Mouse (Mus musculus) retina, postnatal 7 days (tissue): ENCODE data around the gene Tsc22d1.

Source experiments
- DNase-seq: peaks from one replicate; pipeline ENCODE4 v3.0.0-alpha.2; 2012; ENCODE audit warnings: low read depth, low spot score

Gene Tsc22d1

GRCm38 (mm10) chr14:76483701-76484100 lies 68.9 kb downstream of the Tsc22d1 start:
- DNase-seq = no peak

- DNase-seq = no peak
These were observed 72.8 kb downstream of the Tsc22d1 start for GRCm38 (mm10) chr14:76487609-76488008.

DNA sequence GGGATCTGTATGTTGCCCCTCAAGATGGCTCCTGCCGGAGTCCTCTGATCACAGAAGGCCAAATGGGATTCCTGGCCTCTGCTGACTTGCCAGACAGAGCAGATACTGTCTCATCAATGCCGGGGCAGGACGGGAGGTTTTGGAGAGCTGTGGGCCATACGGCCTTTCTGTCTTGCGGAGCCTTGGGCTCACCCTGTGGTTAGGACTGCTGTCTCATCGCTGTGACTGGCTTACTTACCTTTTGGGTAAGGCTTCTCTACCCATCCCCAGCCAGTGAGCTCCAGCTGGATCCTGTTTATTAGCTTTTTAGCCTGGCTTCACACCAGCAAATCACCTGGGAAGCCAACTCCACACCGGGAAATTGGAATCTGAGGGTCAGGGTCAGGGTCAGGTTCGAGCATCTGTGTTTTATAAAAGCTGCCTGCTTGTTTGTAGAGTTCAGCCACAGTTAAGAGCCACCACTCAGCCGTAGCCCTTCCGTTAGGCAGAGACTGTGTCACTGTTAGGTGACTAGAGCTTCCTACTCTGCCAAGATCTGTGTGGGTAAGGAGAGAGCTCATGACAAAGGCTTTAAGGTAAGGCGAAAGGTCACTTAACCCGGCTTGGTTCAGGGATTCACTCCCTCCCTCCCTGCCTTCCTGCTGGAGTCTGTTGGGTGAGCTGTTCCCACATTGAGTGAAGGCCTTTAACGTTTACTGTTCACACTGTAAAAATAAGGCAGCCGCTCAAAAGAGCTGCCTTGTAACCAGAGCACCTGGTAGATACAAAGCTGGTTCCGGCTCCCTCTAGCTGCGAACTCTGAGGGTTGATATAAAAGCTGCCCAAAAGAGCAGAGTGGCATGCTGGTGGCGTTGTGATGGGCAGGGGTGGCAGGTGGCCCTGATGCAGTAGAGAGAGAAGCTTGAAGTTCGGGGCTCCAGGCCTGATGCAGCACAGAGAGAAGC lies 73.6 kb downstream of the Tsc22d1 start:
- DNase-seq = no peak

GRCm38 (mm10) chr14:76489128-76489527 lies 74.4 kb downstream of the Tsc22d1 start:
- DNase-seq = no peak

DNA sequence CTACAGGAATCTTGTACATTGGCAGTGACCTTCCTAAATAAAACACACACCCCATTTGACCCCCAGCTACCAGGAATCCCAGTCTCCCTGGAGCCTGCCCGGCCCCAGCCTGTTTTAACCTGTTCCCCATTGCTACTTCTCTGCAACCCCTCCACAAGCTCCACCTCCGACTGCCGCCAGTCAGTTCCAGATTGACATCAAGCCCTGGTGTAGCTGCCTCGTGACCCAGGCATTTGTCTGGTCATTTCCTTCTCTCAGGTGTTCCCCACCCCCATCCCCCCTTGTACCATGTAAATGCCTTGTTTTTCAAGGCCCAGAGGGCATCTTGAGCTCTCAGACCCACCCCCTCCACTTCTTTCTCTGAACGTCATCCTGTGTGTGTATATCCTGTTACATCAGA lies 80.3 kb downstream of the Tsc22d1 start:
- DNase-seq = no peak

DNA sequence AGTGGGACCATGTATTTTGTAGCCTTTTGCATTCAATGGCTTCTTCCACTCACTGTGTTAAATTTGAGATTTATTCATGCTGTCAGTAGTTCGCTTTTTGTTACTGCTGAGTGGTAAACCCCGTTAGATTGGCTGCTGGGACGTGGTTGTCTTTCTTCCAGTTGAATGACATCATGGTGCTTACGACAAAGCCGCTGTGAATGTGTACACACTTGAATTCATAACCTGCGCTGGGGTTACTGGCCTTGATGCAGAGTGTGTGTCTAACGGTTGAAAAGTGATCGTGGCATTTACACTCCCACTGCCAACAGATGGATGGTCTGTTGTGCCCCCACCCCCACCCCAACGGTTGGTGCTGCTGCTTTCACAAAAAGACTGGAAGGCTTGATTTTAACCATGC lies 82.4 kb downstream of the Tsc22d1 start:
- DNase-seq = no peak

- DNase-seq = no peak
These were observed 83.4 kb downstream of the Tsc22d1 start for GRCm38 (mm10) chr14:76498210-76498609.

DNA sequence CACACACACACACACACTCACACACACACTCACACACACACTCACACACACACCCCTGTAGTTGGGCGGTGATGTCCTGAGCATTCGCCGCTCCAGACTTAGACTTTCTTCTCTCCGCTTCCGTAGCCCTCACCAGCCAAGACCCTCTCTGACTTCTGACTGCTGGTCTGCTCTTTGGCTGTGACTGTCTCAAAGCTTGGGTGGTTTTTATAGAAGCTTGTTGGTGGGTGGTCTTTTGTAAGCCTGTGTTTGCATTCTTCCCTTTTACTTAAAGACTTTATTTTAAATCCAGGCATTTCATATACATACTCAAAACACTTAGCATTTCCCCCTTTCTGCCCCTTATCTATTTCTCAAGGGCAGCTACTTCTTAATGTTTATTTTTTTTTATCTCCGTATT lies 84.7 kb downstream of the Tsc22d1 start:
- no peak for DNase-seq

- no peak for DNase-seq
These were observed 85.3 kb downstream of the Tsc22d1 start for GRCm38 (mm10) chr14:76500036-76500435.

GRCm38 (mm10) chr14:76503231-76503851 lies 88.6 kb downstream of the Tsc22d1 start:
- peak; percentile 71 for DNase-seq

GRCm38 (mm10) chr14:76504121-76504737 lies 89.5 kb downstream of the Tsc22d1 start:
- peak; percentile 86 for DNase-seq

GRCm38 (mm10) chr14:76505101-76505438 lies 90.3 kb downstream of the Tsc22d1 start:
- DNase-seq = no peak

DNA sequence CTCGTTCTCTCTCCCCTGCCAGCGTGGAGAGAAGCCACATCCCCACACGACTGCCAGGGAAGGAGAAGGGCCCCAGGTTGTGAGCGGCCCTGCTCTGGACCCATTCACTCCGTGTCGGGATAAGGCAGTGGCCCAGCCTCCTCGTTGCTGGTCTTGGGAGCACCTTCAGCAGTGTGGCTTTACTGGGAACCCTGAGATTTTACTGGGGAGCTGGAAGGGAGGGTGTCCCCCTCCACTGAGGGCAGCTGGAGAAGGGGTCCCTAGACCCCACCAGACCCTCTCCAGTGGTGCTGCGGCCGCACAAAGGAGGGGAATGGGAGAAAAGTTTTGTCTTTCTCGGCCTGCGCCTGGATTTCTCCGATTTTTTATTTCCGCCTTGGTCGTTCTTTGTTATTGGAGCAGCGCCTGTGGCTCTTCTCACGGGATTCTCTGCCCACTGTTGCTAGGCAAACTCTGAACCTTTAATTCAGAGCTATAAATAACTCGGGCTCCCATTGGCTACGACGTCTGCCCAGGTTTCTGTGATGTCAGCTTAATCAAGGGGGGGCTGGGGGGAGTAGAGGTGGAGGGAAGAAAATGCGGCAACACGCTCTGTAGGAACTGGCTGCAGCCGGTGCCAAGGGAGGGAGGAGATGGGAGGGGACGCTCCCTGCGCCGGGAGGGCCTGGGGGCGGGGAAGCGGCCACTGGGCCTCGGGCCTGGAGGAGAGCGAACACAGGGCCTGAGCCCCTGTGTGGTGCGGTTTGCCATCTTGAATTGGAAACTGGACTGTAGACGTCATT lies 90.9 kb downstream of the Tsc22d1 start:
- peak; percentile 96 for DNase-seq

GRCm38 (mm10) chr14:76506425-76507205 lies 91.9 kb downstream of the Tsc22d1 start:
- DNase-seq = no peak

DNA sequence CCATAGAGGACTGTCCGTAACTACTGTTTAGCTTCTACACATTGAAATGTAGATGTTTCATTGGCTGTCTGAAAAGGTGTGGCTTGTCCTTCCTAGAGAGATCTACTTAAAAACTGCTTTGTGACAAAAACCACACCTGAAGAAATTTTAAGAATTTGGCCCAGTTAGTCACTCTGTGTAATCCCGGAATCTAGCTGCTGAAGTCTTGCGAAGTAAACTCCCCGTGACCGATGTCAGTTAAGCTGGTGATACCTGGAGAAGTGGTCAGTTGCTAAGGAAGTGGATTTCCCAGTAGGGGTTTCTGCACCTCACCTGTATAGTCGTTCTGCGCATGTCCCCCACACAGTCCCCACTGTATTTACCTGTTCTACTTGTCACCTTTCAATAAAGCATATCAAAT lies 92.6 kb downstream of the Tsc22d1 start:
- no peak for DNase-seq

DNA sequence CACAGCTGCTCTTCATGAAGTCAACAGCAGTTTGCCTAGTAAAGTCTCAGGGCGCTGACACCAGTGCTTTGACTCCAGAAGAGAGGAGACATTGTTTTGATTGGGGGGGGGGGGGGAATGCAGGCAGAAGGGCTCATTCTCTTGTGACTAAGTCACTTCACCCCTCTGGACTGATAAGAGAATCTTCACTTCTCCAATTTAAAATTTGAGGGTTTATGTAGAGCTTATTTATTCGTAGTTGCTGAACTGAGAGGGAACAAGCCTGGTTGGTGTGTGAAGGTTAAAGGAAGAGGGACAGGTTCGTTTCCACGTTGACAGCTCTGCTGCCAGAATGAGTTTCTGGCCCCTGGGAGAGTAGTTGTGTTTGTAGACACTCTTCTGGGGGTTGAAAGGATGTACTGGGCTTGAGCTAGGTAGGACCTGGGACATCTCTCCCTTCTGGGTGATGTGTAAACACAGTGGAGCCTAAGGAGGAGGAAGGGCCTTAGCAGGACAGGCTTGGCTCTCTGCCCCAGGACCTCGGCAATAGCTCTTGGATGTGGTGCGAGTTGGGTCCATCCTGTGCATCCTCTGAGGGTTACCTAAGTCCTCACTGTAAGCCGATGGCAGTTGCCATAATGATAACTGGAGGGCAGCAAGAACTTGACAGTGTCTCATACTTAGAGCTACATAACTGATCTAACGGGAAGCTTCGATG lies 93.2 kb downstream of the Tsc22d1 start:
- no peak for DNase-seq

DNA sequence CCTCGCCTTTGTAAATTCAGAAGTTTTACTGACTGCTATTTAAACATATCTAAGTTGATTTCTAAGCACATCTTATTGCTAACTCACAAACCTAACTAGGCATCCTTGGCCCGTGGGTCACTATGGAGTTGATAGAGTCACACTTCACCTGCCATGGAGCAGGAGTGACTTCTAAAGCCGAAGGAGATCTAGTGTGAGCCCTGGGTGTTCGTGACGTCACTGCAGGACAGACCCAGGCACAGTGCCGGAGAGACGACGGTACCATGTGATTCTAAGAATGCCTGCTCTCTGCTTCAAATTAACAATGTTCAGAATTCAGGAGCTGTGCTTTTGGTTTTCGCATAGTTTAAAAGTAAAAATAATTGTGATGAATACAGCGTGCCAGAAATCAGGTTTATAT lies 93.9 kb downstream of the Tsc22d1 start:
- no peak for DNase-seq

DNA sequence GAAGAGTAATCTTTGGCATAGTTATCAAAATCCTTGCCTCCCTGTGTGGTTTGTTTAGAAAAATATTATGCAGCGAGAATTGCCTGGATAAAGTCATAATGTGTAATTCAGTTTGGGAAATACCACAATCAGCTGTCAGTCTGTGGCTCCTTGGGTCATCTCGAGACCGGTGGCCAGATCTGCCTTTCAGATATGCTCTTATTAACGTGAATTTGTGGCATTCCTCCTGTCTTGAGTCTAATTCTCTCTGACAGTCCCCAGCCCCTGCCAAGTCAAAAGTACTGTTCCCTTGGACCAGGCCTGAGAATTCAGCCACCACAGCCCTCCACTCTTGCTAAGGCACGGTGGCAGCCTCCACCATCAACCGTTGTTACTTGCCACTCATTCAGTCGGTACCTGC lies 97.2 kb downstream of the Tsc22d1 start:
- DNase-seq = no peak

GRCm38 (mm10) chr14:76513395-76514049 lies 98.8 kb downstream of the Tsc22d1 start:
- DNase-seq = no peak

- no peak for DNase-seq
These were observed 99.4 kb downstream of the Tsc22d1 start for GRCm38 (mm10) chr14:76514050-76514585.
